Mouse (Mus musculus) MEL (cell line): ENCODE measurements around the gene Gng12. TPM values are rescaled to one million over a fixed set of nuclear protein-coding genes. Genes with fewer than 3 reads are reported as not detected.

Experiments used
- DNase-seq: peaks from one replicate; pipeline ENCODE4 v3.0.0; 2011; ENCODE audit warnings: low read depth, low spot score
- H3K27ac ChIP-seq: 2 replicates; pipeline ENCODE4 v1.5.1; 2012; ENCODE audit warnings: low read depth, mild to moderate bottlenecking, control low read depth, low read length, moderate library complexity; ENCODE audit not compliant: control insufficient read depth
- H3K27me3 ChIP-seq, 2 experiments: fragments of 150-350 bp in 1 of 2; sonication (generic) in 1 of 2; 2 replicates each; pipeline ENCODE4 v1.6.1; 2012; ENCODE audit warnings: low read length in 2 of 2, mild to moderate bottlenecking in 2 of 2, improper control_type of control experiment in 1 of 2, moderate library complexity in 1 of 2; ENCODE audit not compliant: insufficient read depth in 2 of 2, control insufficient read depth in 1 of 2
- H3K36me3 ChIP-seq, 2 experiments: 2 replicates each; pipeline ENCODE4 v1.6.1; 2012 to 2014; ENCODE audit warnings: low read length in 2 of 2, improper control_type of control experiment in 1 of 2, inconsistent platforms in 1 of 2, mild to moderate bottlenecking in 1 of 2; ENCODE audit not compliant: insufficient read depth in 2 of 2, control insufficient read depth in 1 of 2
- H3K4me1 ChIP-seq, 2 experiments: fragments of 150-350 bp in 1 of 2; sonication (generic) in 1 of 2; 2 replicates each; pipeline ENCODE4 v1.6.1; 2012; ENCODE audit warnings: low read length in 2 of 2, improper control_type of control experiment in 1 of 2, mild to moderate bottlenecking in 1 of 2; ENCODE audit not compliant: insufficient read depth in 2 of 2, control insufficient read depth in 1 of 2
- H3K4me3 ChIP-seq, 2 experiments: fragments of 150-350 bp in 1 of 2; sonication (generic) in 1 of 2; 2 replicates each; pipeline ENCODE4 v1.5.1; 2012; ENCODE audit warnings: low read depth in 2 of 2, low read length in 2 of 2, mild to moderate bottlenecking in 2 of 2, moderate library complexity in 2 of 2, control low read depth in 1 of 2, improper control_type of control experiment in 1 of 2; ENCODE audit not compliant: control insufficient read depth in 1 of 2, insufficient read depth in 1 of 2
- H3K79me2 ChIP-seq: 2 replicates; pipeline ENCODE4 v1.6.1; 2012; ENCODE audit warnings: mild to moderate bottlenecking, low read length, moderate library complexity; ENCODE audit not compliant: control insufficient read depth, poor library complexity, insufficient read depth
- H3K9ac ChIP-seq: 2 replicates; pipeline ENCODE4 v1.6.1; 2012; ENCODE audit warnings: low read depth, mild to moderate bottlenecking, control low read depth, low read length, moderate library complexity; ENCODE audit not compliant: control insufficient read depth, poor library complexity, severe bottlenecking
- H3K9me3 ChIP-seq: fragments of 150-350 bp; sonication (generic); replicated peaks from 2 replicates; pipeline ENCODE4 v1.6.1; 2012; ENCODE audit warnings: mild to moderate bottlenecking, low read length, improper control_type of control experiment, moderate library complexity; ENCODE audit not compliant: insufficient read depth
- BHLHE40 ChIP-seq: IDR thresholded peaks from 2 replicates; pipeline ENCODE4 v1.6.1; 2012; ENCODE audit warnings: low read depth, mild to moderate bottlenecking, inconsistent platforms, low read length, improper control_type of control experiment, borderline replicate concordance
- CHD1 ChIP-seq: IDR thresholded peaks from 2 replicates; pipeline ENCODE4 v1.6.1; 2012; ENCODE audit warnings: low read depth, mild to moderate bottlenecking, inconsistent platforms, low read length, improper control_type of control experiment
- CHD2 ChIP-seq: IDR thresholded peaks from 2 replicates; pipeline ENCODE4 v1.6.1; 2011; ENCODE audit warnings: low read length, improper control_type of control experiment
- E2F4 ChIP-seq: IDR thresholded peaks from 2 replicates; pipeline ENCODE4 v1.6.1; 2011; ENCODE audit warnings: low read depth, low read length, improper control_type of control experiment, borderline replicate concordance
- EP300 ChIP-seq, 2 experiments: IDR thresholded peaks; 2 replicates each; pipeline ENCODE4 v1.6.1; 2011; ENCODE audit warnings: improper control_type of control experiment in 2 of 2, low read length in 2 of 2, low read depth in 1 of 2, mild to moderate bottlenecking in 1 of 2
- ETS1 ChIP-seq: IDR thresholded peaks from 2 replicates; pipeline ENCODE4 v1.6.1; 2012; ENCODE audit warnings: low read depth, mild to moderate bottlenecking, inconsistent platforms, low read length, improper control_type of control experiment, moderate library complexity
- KAT2A ChIP-seq: conservative IDR thresholded peaks from 2 replicates; pipeline ENCODE4 v1.6.1; 2012; ENCODE audit warnings: low read depth, low read length, improper control_type of control experiment, inconsistent platforms
- MAZ ChIP-seq: IDR thresholded peaks from 2 replicates; pipeline ENCODE4 v1.6.1; 2012; ENCODE audit warnings: low read depth, mild to moderate bottlenecking, inconsistent platforms, low read length, improper control_type of control experiment
- MEF2A ChIP-seq: IDR thresholded peaks from 2 replicates; pipeline ENCODE4 v1.6.1; 2014; ENCODE audit warnings: low read depth, mild to moderate bottlenecking, inconsistent platforms, low read length, improper control_type of control experiment; ENCODE audit not compliant: poor library complexity, insufficient replicate concordance, severe bottlenecking; ENCODE audit errors: extremely low read depth
- MXI1 ChIP-seq: IDR thresholded peaks from 2 replicates; pipeline ENCODE4 v1.6.1; 2011; ENCODE audit warnings: mild to moderate bottlenecking, low read depth, low read length, improper control_type of control experiment
- MYB ChIP-seq: IDR thresholded peaks from 2 replicates; pipeline ENCODE4 v1.6.1; 2011; ENCODE audit warnings: mild to moderate bottlenecking, low read depth, low read length, improper control_type of control experiment
- NELFE ChIP-seq: IDR thresholded peaks from 2 replicates; pipeline ENCODE4 v1.6.1; 2011; ENCODE audit warnings: low read depth, low read length, improper control_type of control experiment
- SIN3A ChIP-seq: IDR thresholded peaks from 2 replicates; pipeline ENCODE4 v1.6.1; 2012; ENCODE audit warnings: low read length, improper control_type of control experiment, inconsistent platforms
- SMC3 ChIP-seq: IDR thresholded peaks from 2 replicates; pipeline ENCODE4 v1.6.1; 2011; ENCODE audit warnings: low read depth, low read length, improper control_type of control experiment
- TBP ChIP-seq: IDR thresholded peaks from 2 replicates; pipeline ENCODE4 v1.8.0; 2011; ENCODE audit warnings: low read depth, low read length, improper control_type of control experiment
- TCF12 ChIP-seq: IDR thresholded peaks from 2 replicates; pipeline ENCODE4 v1.6.1; 2014; ENCODE audit warnings: low read depth, mild to moderate bottlenecking, inconsistent platforms, low read length, improper control_type of control experiment, moderate library complexity
- UBTF ChIP-seq: IDR thresholded peaks from 2 replicates; pipeline ENCODE4 v1.6.1; 2012; ENCODE audit warnings: low read depth, mild to moderate bottlenecking, inconsistent platforms, low read length, improper control_type of control experiment, moderate library complexity, borderline replicate concordance; ENCODE audit not compliant: insufficient read depth
- USF2 ChIP-seq, 2 experiments: IDR thresholded peaks; 2 replicates each; pipeline ENCODE4 v1.6.1; 2011 to 2012; ENCODE audit warnings: improper control_type of control experiment in 2 of 2, low read length in 2 of 2, borderline replicate concordance in 1 of 2, inconsistent platforms in 1 of 2, low read depth in 1 of 2, mild to moderate bottlenecking in 1 of 2; ENCODE audit not compliant: insufficient read depth in 1 of 2
- ZKSCAN1 ChIP-seq: IDR thresholded peaks from 2 replicates; pipeline ENCODE4 v1.6.1; 2012; ENCODE audit warnings: low read depth, mild to moderate bottlenecking, inconsistent platforms, low read length, improper control_type of control experiment, moderate library complexity
- ZNF384 ChIP-seq: IDR thresholded peaks from 2 replicates; pipeline ENCODE4 v1.6.1; 2012; ENCODE audit warnings: low read depth, mild to moderate bottlenecking, inconsistent platforms, low read length, improper control_type of control experiment
- polyA plus RNA-seq, 2 experiments: library from polyadenylated mRNA; stranded (reverse) in 1 of 2; unstranded in 1 of 2; fragments of >175 nt in 1 of 2; fragments of >200 nt in 1 of 2; gene quantifications; 2 replicates each; pipeline versions ENCODE4 v1.2.1 to v1.2.4; 2012; ENCODE audit warnings: low replicate concordance in 2 of 2, low read depth in 1 of 2; ENCODE audit not compliant: insufficient read length in 2 of 2, insufficient read depth in 1 of 2, missing spikeins in 1 of 2
- total RNA-seq: library from RNA; depleted of rRNA; stranded (reverse); fragments of 300-350 nt; gene quantifications from 2 replicates; pipeline ENCODE4 v1.2.3, GENCODE M21; 2012; rRNA removed

The Gng12 gene
- total and polyA plus RNA-seq, 3 experiments = 16.8 to 44.0 TPM; not detected in 1

DNA sequence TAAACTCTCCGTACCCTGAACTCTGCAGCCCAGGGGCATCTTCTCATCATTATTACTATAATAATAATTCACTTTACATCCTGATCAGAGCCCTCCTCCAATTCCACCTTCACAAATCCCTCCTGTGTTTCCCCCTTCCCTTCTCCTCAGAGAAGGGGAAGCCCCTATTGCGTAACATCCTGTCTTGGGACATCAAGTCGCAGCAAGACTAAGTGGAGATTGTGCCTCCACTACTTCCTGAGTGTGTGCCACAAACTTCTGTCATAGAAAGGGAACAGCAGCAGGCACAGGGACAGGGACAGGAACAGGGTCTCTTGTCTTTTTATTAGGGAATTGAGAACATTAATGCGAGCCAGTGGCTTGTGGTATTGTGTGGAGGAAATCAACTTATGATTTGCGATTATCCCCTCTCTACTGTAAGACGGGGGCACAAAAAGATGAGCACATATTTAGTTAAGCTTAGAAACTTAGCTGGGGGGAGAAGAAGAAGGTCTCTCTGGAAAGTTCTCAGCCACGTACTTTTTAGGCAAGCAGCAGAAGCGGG is 173.1 kb downstream of the Gng12 start:
- Histone ChIP-seq H3K79me2 (no peaks in the 10 kb centered on the region), H3K9ac (no peak overlapping the region), H3K4me1 (no peaks in the 10 kb centered on the region), H3K27ac (no peak overlapping the region)
- no peak for DNase-seq
- TF ChIP-seq KAT2A (no peak), TCF12 (no peak)
- TF ChIP-seq, all 39 proteins: peak for 0
- Histone ChIP-seq H3K36me3 (peaks cover 0 to 4% of the 10 kb centered on the region in 2 experiments; a peak in 2 of 4 replicates), H3K27me3 (no peaks in the 10 kb centered on the region), H3K9me3 (no peaks in the 10 kb centered on the region), H3K4me3 (no peak overlapping the region)

DNA sequence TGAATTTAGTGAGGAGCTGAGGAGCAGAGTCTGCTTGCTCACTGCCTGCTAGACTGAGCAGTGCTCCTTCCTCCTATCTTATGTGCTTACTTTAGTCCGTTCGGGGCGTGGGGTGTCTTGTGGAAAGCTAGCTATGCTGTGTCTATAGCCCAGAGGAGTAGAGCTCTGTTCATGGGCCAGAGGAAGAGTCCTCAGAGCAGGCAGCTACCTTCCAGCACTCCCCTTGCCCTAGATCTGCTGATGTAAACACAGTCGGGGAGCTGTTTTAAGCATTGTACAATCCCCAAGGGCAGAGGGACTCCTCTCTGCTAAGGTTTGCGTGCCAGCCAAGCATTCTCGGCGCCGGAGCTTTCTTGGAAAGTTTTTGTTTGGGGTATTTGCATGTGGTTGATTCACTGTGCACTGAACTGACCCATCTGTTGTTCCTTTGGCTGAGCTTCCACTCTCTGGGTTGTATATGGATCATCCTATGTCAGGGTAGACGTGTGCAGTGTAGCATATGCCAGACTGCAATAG is 173.7 kb downstream of the Gng12 start:
- no peak overlapping the region for H3K4me3 ChIP-seq
- H3K4me1 ChIP-seq = no peaks in the 10 kb centered on the region
- TF ChIP-seq KAT2A (no peak), CHD2 (no peak), UBTF (no peak), CHD1 (no peak), SMC3 (no peak), MXI1 (no peak), EP300 (IDR thresholded peaks at IDR 0.05; ENCODE audit: low read depth in 1 of 2, low read length in 2 of 2) (no peak), ETS1 (no peak), USF2 (IDR thresholded peaks at IDR 0.05; ENCODE audit: borderline replicate concordance in 1 of 2, insufficient read depth in 1 of 2, low read depth in 1 of 2, low read length in 2 of 2) (no peak), MEF2A (no peak), TBP (no peak), TCF12 (no peak), NELFE (no peak), BHLHE40 (no peak), ZKSCAN1 (no peak), ZNF384 (no peak), MAZ (no peak), MYB (no peak), E2F4 (no peak), SIN3A (no peak)
- H3K79me2 ChIP-seq = no peaks in the 10 kb centered on the region
- H3K27me3 ChIP-seq = no peaks in the 10 kb centered on the region
- no peaks in the 10 kb centered on the region for H3K9me3 ChIP-seq
- H3K9ac ChIP-seq = no peak overlapping the region
- no peak overlapping the region for H3K27ac ChIP-seq
- H3K36me3 ChIP-seq = peaks cover 0 to 4% of the 10 kb centered on the region in 2 experiments; a peak in 2 of 4 replicates
- DNase-seq = no peak

Other genes with a start within 250 kb of the Gng12 start
- gene Vmn1r35, start 210.5 kb upstream of the Gng12 start, total RNA-seq = not detected in 2 replicates
- not detected for gene Vmn1r35, start 210.5 kb upstream of the Gng12 start, polyA plus RNA-seq
- not detected in 2 replicates for gene Vmn1r36, start 177.2 kb upstream of the Gng12 start, total RNA-seq
- gene Vmn1r36, start 177.2 kb upstream of the Gng12 start, polyA plus RNA-seq = not detected
- not detected in 2 replicates for gene Vmn1r37, start 167.0 kb upstream of the Gng12 start, total RNA-seq
- not detected for gene Vmn1r37, start 167.0 kb upstream of the Gng12 start, polyA plus RNA-seq
- not detected in 2 replicates for gene Vmn1r38, start 113.8 kb upstream of the Gng12 start, total RNA-seq
- not detected for gene Vmn1r38, start 113.8 kb upstream of the Gng12 start, polyA plus RNA-seq
- gene Vmn1r39, start 85.8 kb upstream of the Gng12 start, total RNA-seq = not detected in 2 replicates
- under 1 TPM in 1 of 2 experiments, not detected in 1; 0.13 TPM for gene Vmn1r39, start 85.8 kb upstream of the Gng12 start, polyA plus RNA-seq
- gene Gadd45a, start 141.1 kb downstream of the Gng12 start, total RNA-seq = 18.1 and 29.3 TPM in 2 replicates
- gene Gadd45a, start 141.1 kb downstream of the Gng12 start, polyA plus RNA-seq = 10 to 100 TPM in 1 of 2 experiments, not detected in 1; 37.4 TPM